ENCODE assay signal across 24 mouse cellular contexts in the genomic region with DNA sequence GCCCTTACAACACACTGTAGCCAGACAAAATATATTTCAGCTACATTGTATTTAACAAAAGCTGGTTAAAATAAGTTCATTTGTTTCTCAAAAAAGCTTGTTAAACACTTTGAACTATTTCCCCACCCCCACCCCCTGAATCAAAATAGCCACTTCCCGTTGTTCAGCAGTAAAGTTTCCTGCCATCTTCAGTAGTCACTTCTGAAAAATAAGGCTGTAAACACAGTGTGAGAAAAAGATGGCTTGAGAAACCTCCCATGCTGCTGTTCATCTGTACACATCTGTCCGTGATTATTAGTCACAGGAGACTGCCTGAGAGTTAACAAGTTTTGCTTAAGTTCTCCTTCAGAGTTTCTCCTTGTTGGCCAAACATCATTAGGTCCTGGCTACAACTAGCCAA. TPM values are rescaled to one million over a fixed set of nuclear protein-coding genes. Genes with fewer than 3 reads are reported as not detected.
A peak's percentile ranks its signal among the peaks of the same experiment; 100 is the strongest.
DNase-seq lines count a peak whose midpoint lies in the region; ATAC-seq lines count a peak whose summit lies in the region.
"Had no signal": no experiment of that assay in that cellular context is flagged by ENCODE, and none has a peak within 500 bp of the region (broad histone marks: within the 10 kb centered on the region; RNA-seq: fewer than 3 reads in every experiment).

No protein-coding gene starts in this region.

- no peak overlapping the region for H3K4me2 ChIP-seq in embryonic facial prominence, embryonic 15.5 days (replicated peaks)
- H3K4me2 ChIP-seq: forebrain, embryonic 13.5 days; kidney, embryonic 15.5 days; liver, embryonic 11.5 days; midbrain, embryonic 12.5 days had no signal

- 36% methylated on average over 2 of the region's 2 CpGs for WGBS in embryonic facial prominence, embryonic 15.5 days

- no peaks in the 10 kb centered on the region for H3K27me3 ChIP-seq in embryonic facial prominence, embryonic 15.5 days
- H3K27me3 ChIP-seq: CH12.LX; forebrain, embryonic 13.5 days; kidney, embryonic 15.5 days; midbrain, embryonic 12.5 days had no signal

- no peak for ATAC-seq in embryonic facial prominence, embryonic 15.5 days (ENCODE audit: insufficient number of reproducible peaks, low FRiP score, low TSS enrichment, low read depth)
- ATAC-seq: forebrain, embryonic 13.5 days; hindbrain, embryonic 16.5 days had no signal

- H3K9ac ChIP-seq in embryonic facial prominence, embryonic 15.5 days: no peak overlapping the region
- H3K9ac ChIP-seq: forebrain, embryonic 13.5 days; kidney, embryonic 15.5 days; midbrain, embryonic 12.5 days had no signal

- H3K27ac ChIP-seq in embryonic facial prominence, embryonic 15.5 days (replicated peaks): 0 out of 2 replicates have a peak overlapping the region, but pooled peaks have one; percentile 29
- H3K27ac ChIP-seq: forebrain, embryonic 13.5 days; hindbrain, embryonic 10.5 days; kidney, embryonic 15.5 days; midbrain, embryonic 12.5 days had no signal

- 0 out of 2 replicates have a peak, but pooled peaks cover 4% of the 10 kb centered on the region for H3K4me1 ChIP-seq in embryonic facial prominence, embryonic 15.5 days
- H3K4me1 ChIP-seq: forebrain, embryonic 13.5 days; hindbrain, embryonic 10.5 days; kidney, embryonic 15.5 days; midbrain, embryonic 12.5 days had no signal

- peak; percentile 48 for DNase-seq in heart, adult 11 months
- DNase-seq in heart, adult 18-20 months: no peak
- peak; percentile 37 for DNase-seq in NIH3T3 (ENCODE audit: low read depth)
- DNase-seq in naive thymus-derived CD4-positive, alpha-beta T cell, adult 2 months (ENCODE audit: low read depth): peak; percentile 75
- no peak for DNase-seq in layer of hippocampus, postnatal 25 days (ENCODE audit: extremely low spot score in 1 of 2, low spot score in 1 of 2)
- no peak for DNase-seq in cerebellum, postnatal 25 days
- DNase-seq: cerebellum, adult 9-11 months; gastrocnemius, postnatal 36 days; kidney, adult 11 months; kidney, postnatal 4 days; lung, adult 2 months; lung, postnatal 14 days; right cerebral cortex, postnatal 25 days; thymus, postnatal 25 days had no signal

- H3K36me3 ChIP-seq in embryonic facial prominence, embryonic 15.5 days: no peaks in the 10 kb centered on the region
- H3K36me3 ChIP-seq: G1E; hindbrain, embryonic 10.5 days; kidney, embryonic 15.5 days; midbrain, embryonic 12.5 days had no signal

- H3K4me3 ChIP-seq in embryonic facial prominence, embryonic 15.5 days (replicated peaks): no peak overlapping the region
- H3K4me3 ChIP-seq: erythroblast, embryonic 14.5 days; forebrain, embryonic 13.5 days; hindbrain, embryonic 10.5 days; kidney, embryonic 15.5 days; midbrain, embryonic 12.5 days had no signal

- H3K9me3 ChIP-seq in embryonic facial prominence, embryonic 15.5 days (replicated peaks): no peaks in the 10 kb centered on the region
- H3K9me3 ChIP-seq: forebrain, embryonic 13.5 days; hindbrain, embryonic 10.5 days; kidney, embryonic 15.5 days; midbrain, embryonic 12.5 days had no signal

RNA-seq across cellular contexts. Expression of a gene that starts 39.0 kb away (rescaled TPM):
- 10 to 100 TPM; 12.8 to 13.5 TPM for total RNA-seq in heart, adult 18-20 months (2021)
- 784 and 834 TPM in 2 replicates for polyA plus RNA-seq in embryonic facial prominence, embryonic 15.5 days (2015; fragmentation: Nextera tagmentation; extraction: Ambion mirVana)
- total RNA-seq in layer of hippocampus, postnatal 25 days (2021): 1 to 10 TPM in 1 of 2 experiments, under 1 TPM in 1; 0.91 to 1.2 TPM
- polyA plus RNA-seq: erythroblast, embryonic 14.5 days; G1E had no signal

Comparison
In these comparisons a context has a peak if more than half of its experiments do, and no peak if none do; other contexts are left out.
1. DNase-seq: peak in heart, adult 11 months (single experiment), NIH3T3 (single experiment) and naive thymus-derived CD4-positive, alpha-beta T cell, adult 2 months (single experiment); none in heart, adult 18-20 months (0 of 2), layer of hippocampus, postnatal 25 days (0 of 2) and cerebellum, postnatal 25 days (0 of 2).
2. RNA of a gene that starts 39.0 kb away (total RNA-seq): 12.8 to 13.5 TPM in heart, adult 18-20 months; 0.91 to 1.2 TPM in layer of hippocampus, postnatal 25 days; every median in the first group is over 4 times any median in the second.